Comparison of ENCODE assay signal across 9 mouse cellular contexts in the genomic region with DNA sequence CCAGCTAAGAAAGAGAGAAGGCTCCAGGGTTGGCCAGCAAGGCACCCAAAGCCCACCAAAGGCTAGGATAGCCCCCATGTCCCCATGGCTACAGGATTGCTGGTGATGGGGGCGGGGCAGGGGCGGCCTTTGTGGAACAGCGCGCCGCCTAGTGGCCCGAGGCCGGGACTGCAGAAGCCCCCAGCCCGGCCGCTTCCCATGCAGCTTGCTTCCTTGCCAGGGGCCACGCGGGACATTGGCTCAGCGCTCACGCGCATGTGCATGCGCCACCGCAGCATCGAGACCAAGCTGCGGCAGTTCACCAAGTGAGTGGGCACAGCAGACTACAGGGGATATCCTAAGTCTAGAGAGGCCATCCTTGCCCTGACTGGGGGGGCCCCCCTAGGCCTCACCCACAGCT. TPM values are rescaled to one million over a fixed set of nuclear protein-coding genes. Genes with fewer than 3 reads are reported as not detected.
A peak's percentile ranks its signal among the peaks of the same experiment; 100 is the strongest.
DNase-seq lines count a peak whose midpoint lies in the region; ATAC-seq and TF ChIP-seq lines count a peak whose summit lies in the region.
"Had no signal": no experiment of that assay in that cellular context is flagged by ENCODE, and none has a peak within 500 bp of the region (broad histone marks: within the 10 kb centered on the region; RNA-seq: fewer than 3 reads in every experiment).

No protein-coding gene starts in this region.

- H3K27ac ChIP-seq in heart, adult 2 months, result no peak overlapping the region
- no peak overlapping the region for H3K27ac ChIP-seq in heart, embryonic 11.5 days (ENCODE audit: low read depth, low read length)
- H3K27ac ChIP-seq in CH12.LX (ENCODE audit: insufficient read depth, low read depth), result no peak overlapping the region
- peak overlapping the region; percentile 50 for H3K27ac ChIP-seq in midbrain, embryonic 10.5 days (replicated peaks)
- H3K27ac ChIP-seq: stomach, embryonic 15.5 days had no signal

- H3K4me1 ChIP-seq in heart, adult 2 months (ENCODE audit: control insufficient read depth, insufficient read depth, low read length), result peaks cover 1% of the 10 kb centered on the region; the same call in 1 of the 2 replicates
- H3K4me1 ChIP-seq in heart, embryonic 11.5 days (ENCODE audit: control insufficient read depth, insufficient read depth, low read length), result peaks cover 32% of the 10 kb centered on the region
- H3K4me1 ChIP-seq in CH12.LX (ENCODE audit: control insufficient read depth in 1 of 2, insufficient read depth in 2 of 2), result peaks cover 0 to 3% of the 10 kb centered on the region in 2 experiments; a peak in 1 of 4 replicates
- peaks cover 56% of the 10 kb centered on the region for H3K4me1 ChIP-seq in midbrain, embryonic 10.5 days

- H3K27me3 ChIP-seq in heart, adult 2 months (ENCODE audit: control insufficient read depth, insufficient read depth, low read length), result no peaks in the 10 kb centered on the region
- no peaks in the 10 kb centered on the region for H3K27me3 ChIP-seq in heart, embryonic 11.5 days (ENCODE audit: control insufficient read depth, insufficient read depth, low read length)
- no peaks in the 10 kb centered on the region for H3K27me3 ChIP-seq in CH12.LX (replicated peaks)
- H3K27me3 ChIP-seq in midbrain, embryonic 10.5 days (ENCODE audit: low read depth, poor library complexity, severe bottlenecking), result no peaks in the 10 kb centered on the region
- H3K27me3 ChIP-seq: stomach, embryonic 15.5 days had no signal

- TF ChIP-seq POLR2A in heart, adult 2 months (IDR thresholded peaks at IDR 0.05; ENCODE audit: insufficient read depth, low read depth, low read length), result no peak
- no peak for TF ChIP-seq POLR2A in CH12.LX (IDR thresholded peaks at IDR 0.05; ENCODE audit: low read depth, low read length)

- intact Hi-C loops in heart, adult 2 months (cut with DNase I), result loop anchor here (1.0 kb wide), 1 partner anchor 81 kb away; no protein-coding TSS in a partner anchor

- no peak for TF ChIP-seq EP300 in heart, adult 2 months (IDR thresholded peaks at IDR 0.05; ENCODE audit: insufficient read depth, low read depth, low read length)
- no peak for TF ChIP-seq EP300 in CH12.LX (IDR thresholded peaks at IDR 0.05; ENCODE audit: low read length)

- ATAC-seq in heart, embryonic 11.5 days (replicated peaks; ENCODE audit: insufficient number of reproducible peaks, low FRiP score, low TSS enrichment), result no peak

- no peak overlapping the region for H3K4me2 ChIP-seq in heart, embryonic 11.5 days
- H3K4me2 ChIP-seq in CH12.LX (ENCODE audit: insufficient read depth, low read depth, poor library complexity, severe bottlenecking), result no peak overlapping the region
- H3K4me2 ChIP-seq: stomach, embryonic 15.5 days had no signal

- in situ Hi-C loops in CH12.LX (cut with MboI; ENCODE audit: low pct_ligation_motif_present, low pct_unique_long_range_greater_than_20kb, low sequenced_read_pairs), result no loop called here

- H3K36me3 ChIP-seq in heart, adult 2 months (ENCODE audit: control insufficient read depth, insufficient read depth, low read length), result no peaks in the 10 kb centered on the region
- H3K36me3 ChIP-seq in heart, embryonic 11.5 days (ENCODE audit: control insufficient read depth, insufficient read depth, low read length), result peaks cover 26% of the 10 kb centered on the region
- H3K36me3 ChIP-seq in CH12.LX (replicated peaks in 1 of 2; ENCODE audit: control insufficient read depth in 1 of 2, insufficient read depth in 1 of 2, low read length in 1 of 2), result no peaks in the 10 kb centered on the region
- H3K36me3 ChIP-seq in midbrain, embryonic 10.5 days, result peaks cover 81% of the 10 kb centered on the region

- peak; percentile 44 for TF ChIP-seq RAD21 in CH12.LX (IDR thresholded peaks at IDR 0.05; ENCODE audit: low read depth, low read length)

- no peaks in the 10 kb centered on the region for H3K79me2 ChIP-seq in heart, adult 2 months (replicated peaks; ENCODE audit: control insufficient read depth, insufficient read depth, low read length)
- no peaks in the 10 kb centered on the region for H3K79me2 ChIP-seq in CH12.LX (replicated peaks; ENCODE audit: control insufficient read depth, extremely low read depth, insufficient read depth, poor library complexity, severe bottlenecking)

- peak; percentile 57 to 81 for DNase-seq in heart, adult 2 months
- DNase-seq in CH12.LX (ENCODE audit: extremely low read depth), result peak; percentile 22
- DNase-seq in cerebellum, postnatal 10 days, result peak; percentile 96 to 97
- peak; percentile 82 for DNase-seq in gastrocnemius, postnatal 10 days
- DNase-seq in kidney, postnatal 25 days, result peak; percentile 68 to 73
- peak; percentile 81 for DNase-seq in midbrain, embryonic 10.5 days (ENCODE audit: low spot score)
- DNase-seq in thymus, postnatal 0 days (ENCODE audit: low spot score), result peak; percentile 69

- H3K9me3 ChIP-seq in heart, embryonic 11.5 days (replicated peaks; ENCODE audit: control insufficient read depth, low read length), result no peaks in the 10 kb centered on the region
- no peaks in the 10 kb centered on the region for H3K9me3 ChIP-seq in CH12.LX (replicated peaks; ENCODE audit: low read length)
- no peaks in the 10 kb centered on the region for H3K9me3 ChIP-seq in midbrain, embryonic 10.5 days (replicated peaks)
- H3K9me3 ChIP-seq: stomach, embryonic 15.5 days had no signal

- dilution Hi-C loops in CH12.LX (cut with MboI; ENCODE audit: extremely low pct_ligation_motif_present, extremely low pct_unique_long_range_greater_than_20kb, low sequenced_read_pairs), result no loop called here

- WGBS in heart, adult 2 months, result 19% methylated on average over 18 of the region's 18 CpGs
- 7% methylated on average over 18 of the region's 18 CpGs for WGBS in heart, embryonic 11.5 days (ENCODE audit: insufficient replicate concordance)
- 7% methylated on average over 18 of the region's 18 CpGs for WGBS in midbrain, embryonic 10.5 days

- no peak overlapping the region for H3K4me3 ChIP-seq in heart, adult 2 months
- H3K4me3 ChIP-seq in heart, embryonic 11.5 days (ENCODE audit: low read depth, low read length), result no peak overlapping the region
- no peak overlapping the region for H3K4me3 ChIP-seq in CH12.LX (replicated peaks in 1 of 3; ENCODE audit: low read depth in 2 of 3, low read length in 2 of 3, poor library complexity in 1 of 3)
- H3K4me3 ChIP-seq in midbrain, embryonic 10.5 days, result peak overlapping the region; percentile 26; the same call in 1 of the 2 replicates
- H3K4me3 ChIP-seq: stomach, embryonic 15.5 days had no signal

- no peak for TF ChIP-seq CTCF in heart, adult 2 months (IDR thresholded peaks at IDR 0.05)
- peak; percentile 36 to 79; a peak in 3 of 4 replicates for TF ChIP-seq CTCF in CH12.LX (conservative IDR thresholded peaks at IDR 0.05 in 1 of 2, IDR thresholded peaks at IDR 0.05 in 1 of 2; ENCODE audit: low read depth in 2 of 2, low read length in 2 of 2)

- H3K9ac ChIP-seq in heart, adult 2 months (ENCODE audit: low read depth, low read length), result no peak overlapping the region
- no peak overlapping the region for H3K9ac ChIP-seq in heart, embryonic 11.5 days (ENCODE audit: low read depth, low read length)
- no peak overlapping the region for H3K9ac ChIP-seq in CH12.LX (ENCODE audit: insufficient read depth, low read depth)
- H3K9ac ChIP-seq: stomach, embryonic 15.5 days had no signal

TF ChIP-seq in CH12.LX, 34 proteins besides CTCF, POLR2A, EP300 and RAD21 (continues in another document):
- no peak for TF ChIP-seq ZNF384 (IDR thresholded peaks at IDR 0.05; ENCODE audit: low read depth, low read length)
- no peak for TF ChIP-seq KAT2A (IDR thresholded peaks at IDR 0.05; ENCODE audit: insufficient replicate concordance, low read length)
- no peak for TF ChIP-seq MYC (IDR thresholded peaks at IDR 0.05; ENCODE audit: low read depth, low read length)
- no peak for TF ChIP-seq MAX (IDR thresholded peaks at IDR 0.05; ENCODE audit: low read length)
- no peak for TF ChIP-seq GABPA (IDR thresholded peaks at IDR 0.05; ENCODE audit: insufficient replicate concordance, low read depth, low read length)
- TF ChIP-seq JUN (IDR thresholded peaks at IDR 0.05; ENCODE audit: insufficient read depth, low read depth, low read length), result no peak
- no peak for TF ChIP-seq SIN3A (IDR thresholded peaks at IDR 0.05; ENCODE audit: low read length)
- peak; percentile 69 for TF ChIP-seq SMC3 (IDR thresholded peaks at IDR 0.05; ENCODE audit: low read depth, low read length)
- TF ChIP-seq USF1 (IDR thresholded peaks at IDR 0.05; ENCODE audit: low read depth, low read length), result no peak
- TF ChIP-seq NELFE (IDR thresholded peaks at IDR 0.05; ENCODE audit: low read depth, low read length), result no peak
- TF ChIP-seq E2F4 (IDR thresholded peaks at IDR 0.05; ENCODE audit: insufficient replicate concordance, low read depth, low read length), result no peak
- TF ChIP-seq IRF4 (IDR thresholded peaks at IDR 0.05; ENCODE audit: low read depth, low read length), result no peak
- peak; percentile 60 for TF ChIP-seq NRF1 (IDR thresholded peaks at IDR 0.05; ENCODE audit: low read depth, low read length)
- no peak for TF ChIP-seq CHD1 (IDR thresholded peaks at IDR 0.05; ENCODE audit: low read depth, low read length)
- no peak for TF ChIP-seq MAFK (IDR thresholded peaks at IDR 0.05; ENCODE audit: insufficient replicate concordance, low read length)
- TF ChIP-seq POLR2AphosphoS2 (IDR thresholded peaks at IDR 0.05; ENCODE audit: low read depth, low read length), result no peak
- no peak for TF ChIP-seq ELF1 (IDR thresholded peaks at IDR 0.05; ENCODE audit: low read depth, low read length)
- no peak for TF ChIP-seq USF2 (conservative IDR thresholded peaks at IDR 0.05; ENCODE audit: low read depth, low read length)
- no peak for TF ChIP-seq MEF2A (IDR thresholded peaks at IDR 0.05; ENCODE audit: borderline replicate concordance, low read depth, low read length)
- TF ChIP-seq CHD2 (IDR thresholded peaks at IDR 0.05; ENCODE audit: low read length), result peak; percentile 69; the same call in 1 of the 2 replicates
- no peak for TF ChIP-seq TBP (conservative IDR thresholded peaks at IDR 0.05; ENCODE audit: low read depth, low read length)
- no peak for TF ChIP-seq ETS1 (conservative IDR thresholded peaks at IDR 0.05; ENCODE audit: low read depth, low read length)
- TF ChIP-seq ZMIZ1 (IDR thresholded peaks at IDR 0.05; ENCODE audit: low read depth, low read length), result no peak
- TF ChIP-seq RCOR1 (conservative IDR thresholded peaks at IDR 0.05; ENCODE audit: low read depth, low read length), result no peak

RNA-seq across cellular contexts. Expression of a gene that starts 5.6 kb away (rescaled TPM):
- 10 to 100 TPM; 38.8 to 39.6 TPM for total RNA-seq in heart, adult 2 months (2021)
- 34.3 and 39.7 TPM in 2 replicates for polyA plus RNA-seq in heart, adult 2 months (2012; rRNA removed)
- polyA plus RNA-seq in heart, embryonic 11.5 days (2014; fragmentation: Nextera tagmentation; extraction: Ambion mirVana), result 9.2 and 9.5 TPM in 2 replicates
- total RNA-seq in CH12.LX (2012; rRNA removed) (0.42 and 0.64 TPM in 2 replicates), CH12.LX (2014; rRNA removed) (not detected in 2 replicates)
- polyA plus RNA-seq in CH12.LX (2012; ENCODE audit: insufficient read length, low read depth), result 0.66 and 0.79 TPM in 2 replicates
- 10 to 100 TPM; 58.6 to 71.8 TPM for total RNA-seq in gastrocnemius, postnatal 10 days (2021)
- 4.9 and 5.0 TPM in 2 replicates for polyA plus RNA-seq in midbrain, embryonic 10.5 days (2016; fragmentation: Nextera tagmentation; extraction: Ambion mirVana)
- 5.8 and 6.4 TPM in 2 replicates for polyA plus RNA-seq in thymus, postnatal 0 days (2015; fragmentation: Nextera tagmentation; extraction: Ambion mirVana)

Comparison
In these comparisons a context has a peak if more than half of its experiments do, and no peak if none do; other contexts are left out.
1. DNase-seq: peak in every context shown above with its lines; median percentile 96 in cerebellum, postnatal 10 days; 82 in gastrocnemius, postnatal 10 days; 81 in midbrain, embryonic 10.5 days; 70 in kidney, postnatal 25 days; 69 in heart, adult 2 months; 69 in thymus, postnatal 0 days; 22 in CH12.LX.